Mouse (Mus musculus): ENCODE results near the gene Ric8a.

- TF ChIP-seq CTCF (IDR thresholded peaks at IDR 0.05; ENCODE audit: borderline replicate concordance, extremely low read depth, insufficient read depth, insufficient read length) = no peak
- TF ChIP-seq POLR2A (IDR thresholded peaks at IDR 0.05; ENCODE audit: borderline replicate concordance, extremely low read depth, insufficient read depth, insufficient read length, poor library complexity, severe bottlenecking) = no peak
Observed at GRCm38 (mm10) chr7:140860728-140861127, 4.0 kb downstream of the Ric8a start.
